Comparison of ENCODE assay signal across 7 mouse cellular contexts in genomic region chr3:30105194-30105823, GRCm38 (mm10).
DNase-seq lines count a peak whose midpoint lies in the region; ATAC-seq and TF ChIP-seq lines count a peak whose summit lies in the region.

No protein-coding gene starts in this region.

- peak overlapping the region; percentile 79 for H3K27ac ChIP-seq in lung, postnatal 0 days (ENCODE audit: low read length)

- ATAC-seq in granulocyte monocyte progenitor cell, adult 5-6 weeks (replicated peaks; ENCODE audit: poor library complexity, severe bottlenecking): peak; percentile 88
- peak; percentile 74 for ATAC-seq in lung, postnatal 0 days

- peak; percentile 34; the same call in 1 of the 2 replicates for TF ChIP-seq EP300 in lung, postnatal 0 days (IDR thresholded peaks at IDR 0.05)

- no peaks in the 10 kb centered on the region for H3K27me3 ChIP-seq in lung, postnatal 0 days (replicated peaks; ENCODE audit: insufficient read depth, low read length)

- WGBS in lung, postnatal 0 days: 17% methylated on average over 15 of the region's 15 CpGs

- no peak for TF ChIP-seq CTCF in lung, postnatal 0 days (IDR thresholded peaks at IDR 0.05)

- H3K36me3 ChIP-seq in lung, postnatal 0 days (ENCODE audit: insufficient read depth, low read length): no peaks in the 10 kb centered on the region

- H3K9ac ChIP-seq in lung, postnatal 0 days (replicated peaks; ENCODE audit: low read depth): no peak overlapping the region

- H3K9me3 ChIP-seq in lung, postnatal 0 days (ENCODE audit: low read length): no peaks in the 10 kb centered on the region

- H3K4me2 ChIP-seq in lung, postnatal 0 days (replicated peaks; ENCODE audit: low read depth, low read length): peak overlapping the region; percentile 51

- DNase-seq in embryo, embryonic 9.5 days (ENCODE audit: extremely low spot score): peak; percentile 48
- peak; percentile 25 to 60 for DNase-seq in kidney, adult 8-10 months
- peak; percentile 83 for DNase-seq in lung, postnatal 0 days (ENCODE audit: low spot score)
- DNase-seq in layer of hippocampus, adult 8-10 months (ENCODE audit: low spot score in 2 of 2): no peak
- DNase-seq in frontal cortex, postnatal 36 days (ENCODE audit: low spot score in 2 of 2): no peak
- no peak for DNase-seq in cerebellum, postnatal 4 days (ENCODE audit: low spot score in 2 of 2)

- peak overlapping the region; percentile 22 for H3K4me3 ChIP-seq in lung, postnatal 0 days (ENCODE audit: low read depth, low read length)

- H3K4me1 ChIP-seq in lung, postnatal 0 days (ENCODE audit: insufficient read depth, low read depth, low read length): peaks cover 3% of the 10 kb centered on the region; the same call in 1 of the 2 replicates

Comparison
In these comparisons a context has a peak if more than half of its experiments do, and no peak if none do; other contexts are left out.
1. DNase-seq: peak in embryo, embryonic 9.5 days (single experiment), kidney, adult 8-10 months (2 of 2) and lung, postnatal 0 days (single experiment); none in layer of hippocampus, adult 8-10 months (0 of 2), frontal cortex, postnatal 36 days (0 of 2) and cerebellum, postnatal 4 days (0 of 2).